Mouse (Mus musculus) bone marrow, adult 2 months (tissue): ENCODE measurements at regions not wholly inside any gene's neighbourhood (a gene's known extent, or its start where the extent isn't known, plus 50 kb on each side); places are given as distances from the start of the nearest gene placed in this dataset.

Experiments
- H3K27ac ChIP-seq: fragments of 200-500 bp; 2 replicates; pipeline ENCODE4 v1.5.1; 2012; ENCODE audit warnings: low read depth, mild to moderate bottlenecking, control low read depth, inconsistent platforms, low read length; ENCODE audit not compliant: control insufficient read depth, poor library complexity, insufficient read depth
- H3K4me1 ChIP-seq: fragments of 200-500 bp; 2 replicates; pipeline ENCODE4 v1.6.1; 2011; ENCODE audit warnings: low read length; ENCODE audit not compliant: control insufficient read depth, insufficient read depth
- H3K4me3 ChIP-seq: fragments of 200-500 bp; replicated peaks from 2 replicates; pipeline ENCODE3; 2011; ENCODE audit warnings: mild to moderate bottlenecking, low read depth, low read length, control low read depth; ENCODE audit not compliant: control insufficient read depth
- CTCF ChIP-seq: fragments of 200-500 bp; IDR thresholded peaks from 2 replicates; pipeline ENCODE4 v1.5.1; 2011; ENCODE audit warnings: low read length, control low read depth; ENCODE audit not compliant: control insufficient read depth, insufficient read depth
- POLR2A ChIP-seq: fragments of 200-500 bp; IDR thresholded peaks from 2 replicates; pipeline ENCODE4 v1.6.1; 2011; ENCODE audit warnings: low read depth, mild to moderate bottlenecking, control low read depth, low read length, borderline replicate concordance; ENCODE audit not compliant: control insufficient read depth
- whole genome bisulfite sequencing: fragments of 180-500 bp; shearing (Covaris S2); methylation state at CpG from one replicate; pipeline ENCODE4 v1.1.7; 2018; 5-methylcytosine and 5-hydroxymethylcytosine counted together

GRCm38 (mm10) chr12:27060899-27061762 is 281.2 kb downstream of the Sox11 start:
- WGBS: 62% methylated on average over 17 of the region's 17 CpGs
- TF ChIP-seq POLR2A: no peak
- TF ChIP-seq CTCF: no peak
- Histone ChIP-seq H3K4me3 (no peak overlapping the region), H3K27ac (no peak overlapping the region), H3K4me1 (no peaks in the 10 kb centered on the region)

- 27% methylated on average over 4 of the region's 4 CpGs for WGBS
- no peak overlapping the region for H3K27ac ChIP-seq
- TF ChIP-seq CTCF: no peak
- no peak for TF ChIP-seq POLR2A
- no peak overlapping the region for H3K4me3 ChIP-seq
- H3K4me1 ChIP-seq: no peaks in the 10 kb centered on the region
These were observed 282.5 kb downstream of the Sox11 start for GRCm38 (mm10) chr12:27059885-27060284.

- Histone ChIP-seq H3K4me3 (no peak overlapping the region), H3K27ac (no peak overlapping the region), H3K4me1 (no peaks in the 10 kb centered on the region)
- WGBS: 63% methylated on average over 4 of the region's 4 CpGs
- TF ChIP-seq CTCF (no peak), POLR2A (no peak)
These were observed 288.0 kb downstream of the Sox11 start for GRCm38 (mm10) chr12:27054411-27054810.

GRCm38 (mm10) chr12:27037922-27038321 is 304.5 kb downstream of the Sox11 start:
- H3K27ac ChIP-seq: no peak overlapping the region
- whole genome bisulfite sequencing: 60% methylated on average over 2 of the region's 2 CpGs
- H3K4me3 ChIP-seq: no peak overlapping the region
- no peaks in the 10 kb centered on the region for H3K4me1 ChIP-seq
- TF ChIP-seq POLR2A (no peak), CTCF (no peak)

GRCm38 (mm10) chr12:27019751-27020150 is 322.6 kb downstream of the Sox11 start:
- no peaks in the 10 kb centered on the region for H3K4me1 ChIP-seq
- no peak for TF ChIP-seq POLR2A
- no peak for TF ChIP-seq CTCF
- 78% methylated on average over 4 of the region's 4 CpGs for WGBS

GRCm38 (mm10) chr12:27018366-27018765 is 324.0 kb downstream of the Sox11 start:
- H3K4me3 ChIP-seq: no peak overlapping the region
- 60% methylated on average over 7 of the region's 7 CpGs for WGBS
- TF ChIP-seq POLR2A: no peak
- no peak for TF ChIP-seq CTCF
- no peak overlapping the region for H3K27ac ChIP-seq
- no peaks in the 10 kb centered on the region for H3K4me1 ChIP-seq

More at GRCm38 (mm10) chr12:27019751-27020150, 322.6 kb downstream of the Sox11 start:
- Histone ChIP-seq H3K27ac (no peak overlapping the region), H3K4me3 (no peak overlapping the region)

DNA sequence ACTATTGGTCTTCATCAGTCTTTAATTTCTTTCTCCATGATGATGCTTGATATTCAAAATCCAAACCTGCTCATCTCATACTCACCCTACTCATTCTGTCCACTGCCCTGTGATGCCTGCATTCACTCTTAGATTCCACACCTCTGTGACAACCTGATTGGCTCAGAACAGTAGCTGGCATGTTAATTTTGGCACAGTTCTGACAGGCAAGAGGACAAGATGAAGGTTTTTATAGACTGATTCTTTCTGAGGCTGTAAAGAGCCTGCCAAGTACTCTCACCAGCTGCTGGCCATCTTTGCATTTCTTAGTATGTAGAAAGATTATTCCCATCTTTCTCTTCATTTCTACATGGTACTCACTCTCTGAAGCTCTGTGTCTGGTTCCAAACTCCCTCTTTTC is 343.1 kb downstream of the Sox11 start:
- H3K27ac ChIP-seq: no peak overlapping the region
- TF ChIP-seq POLR2A (no peak), CTCF (no peak)
- no peak overlapping the region for H3K4me3 ChIP-seq
- no peaks in the 10 kb centered on the region for H3K4me1 ChIP-seq

GRCm38 (mm10) chr12:26976284-26977065 is 365.9 kb downstream of the Sox11 start:
- no peaks in the 10 kb centered on the region for H3K4me1 ChIP-seq
- H3K4me3 ChIP-seq: no peak overlapping the region
- TF ChIP-seq CTCF (no peak), POLR2A (no peak)
- WGBS: 72% methylated on average over 8 of the region's 8 CpGs
- no peak overlapping the region for H3K27ac ChIP-seq
